ENCODE assay signal across 20 mouse cellular contexts in genomic region chr9:122614579-122615252, GRCm38 (mm10).
DNase-seq lines count a peak whose midpoint lies in the region; ATAC-seq lines count a peak whose summit lies in the region.
"Had no signal": no experiment of that assay in that cellular context is flagged by ENCODE, and none has a peak within 500 bp of the region (broad histone marks: within the 10 kb centered on the region; RNA-seq: fewer than 3 reads in every experiment).

No protein-coding gene starts in this region.

- DNase-seq in embryonic facial prominence, embryonic 11.5 days (ENCODE audit: low spot score): no peak
- no peak for DNase-seq in embryonic facial prominence, embryonic 10.5 days (ENCODE audit: low spot score)
- no peak for DNase-seq in midbrain, embryonic 10.5 days (ENCODE audit: low spot score)
- DNase-seq in ZHBTc4 (ENCODE audit: low read depth, low spot score): peak; percentile 10
- DNase-seq in adrenal gland, adult 18-20 months (ENCODE audit: low spot score in 2 of 2): no peak
- no peak for DNase-seq in frontal cortex, postnatal 25 days (ENCODE audit: low spot score in 2 of 2)
- DNase-seq: kidney, adult 11 months; right cerebral cortex, adult 18-20 months had no signal

- H3K4me2 ChIP-seq in embryonic facial prominence, embryonic 11.5 days (ENCODE audit: low read depth, low read length): no peak overlapping the region
- no peak overlapping the region for H3K4me2 ChIP-seq in midbrain, embryonic 13.5 days (replicated peaks)
- no peak overlapping the region for H3K4me2 ChIP-seq in limb, embryonic 15.5 days
- H3K4me2 ChIP-seq: embryonic facial prominence, embryonic 15.5 days; heart, embryonic 13.5 days; hindbrain, embryonic 15.5 days; liver, embryonic 12.5 days; neural tube, embryonic 12.5 days had no signal

- ATAC-seq in embryonic facial prominence, embryonic 11.5 days (replicated peaks; ENCODE audit: insufficient number of reproducible peaks, low FRiP score, low TSS enrichment, low read depth): 0 out of 2 replicates have a peak, but pooled peaks have one; percentile 18
- peak; percentile 50; the same call in 1 of the 2 replicates for ATAC-seq in midbrain, embryonic 13.5 days
- ATAC-seq in limb, embryonic 15.5 days (ENCODE audit: insufficient number of reproducible peaks, low FRiP score, low TSS enrichment, low read depth): peak; percentile 49; the same call in 1 of the 2 replicates
- ATAC-seq: forebrain, embryonic 16.5 days; inflammation-experienced regulatory T-cells, adult 6 months; liver, postnatal 0 days had no signal

- no peak overlapping the region for H3K27ac ChIP-seq in embryonic facial prominence, embryonic 11.5 days (replicated peaks; ENCODE audit: low read depth, low read length)
- no peak overlapping the region for H3K27ac ChIP-seq in embryonic facial prominence, embryonic 10.5 days (replicated peaks)
- no peak overlapping the region for H3K27ac ChIP-seq in midbrain, embryonic 13.5 days
- no peak overlapping the region for H3K27ac ChIP-seq in midbrain, embryonic 10.5 days (replicated peaks)
- no peak overlapping the region for H3K27ac ChIP-seq in limb, embryonic 15.5 days
- H3K27ac ChIP-seq: embryonic facial prominence, embryonic 15.5 days; heart, adult 2 months; heart, embryonic 13.5 days; hindbrain, embryonic 15.5 days; liver, embryonic 12.5 days; neural tube, embryonic 12.5 days had no signal

- no peak overlapping the region for H3K9ac ChIP-seq in embryonic facial prominence, embryonic 11.5 days (replicated peaks; ENCODE audit: low read length)
- H3K9ac ChIP-seq in midbrain, embryonic 13.5 days (replicated peaks): no peak overlapping the region
- no peak overlapping the region for H3K9ac ChIP-seq in limb, embryonic 15.5 days
- H3K9ac ChIP-seq: embryonic facial prominence, embryonic 15.5 days; heart, embryonic 13.5 days; hindbrain, embryonic 15.5 days; liver, embryonic 12.5 days; liver, postnatal 0 days; neural tube, embryonic 12.5 days had no signal

- H3K4me3 ChIP-seq in embryonic facial prominence, embryonic 11.5 days (ENCODE audit: low read depth, low read length): no peak overlapping the region
- H3K4me3 ChIP-seq in embryonic facial prominence, embryonic 10.5 days: no peak overlapping the region
- H3K4me3 ChIP-seq in midbrain, embryonic 13.5 days (replicated peaks): no peak overlapping the region
- H3K4me3 ChIP-seq in midbrain, embryonic 10.5 days: no peak overlapping the region
- H3K4me3 ChIP-seq in limb, embryonic 15.5 days: no peak overlapping the region
- H3K4me3 ChIP-seq: embryonic facial prominence, embryonic 15.5 days; heart, adult 2 months; heart, embryonic 13.5 days; hindbrain, embryonic 15.5 days; liver, embryonic 12.5 days; myocyte; neural tube, embryonic 12.5 days had no signal

- H3K9me3 ChIP-seq in embryonic facial prominence, embryonic 11.5 days (replicated peaks; ENCODE audit: control insufficient read depth, low read length): no peaks in the 10 kb centered on the region
- no peaks in the 10 kb centered on the region for H3K9me3 ChIP-seq in embryonic facial prominence, embryonic 10.5 days
- H3K9me3 ChIP-seq in midbrain, embryonic 13.5 days: no peaks in the 10 kb centered on the region
- H3K9me3 ChIP-seq in midbrain, embryonic 10.5 days (replicated peaks): no peaks in the 10 kb centered on the region
- no peaks in the 10 kb centered on the region for H3K9me3 ChIP-seq in limb, embryonic 15.5 days
- H3K9me3 ChIP-seq: embryonic facial prominence, embryonic 15.5 days; heart, embryonic 13.5 days; hindbrain, embryonic 15.5 days; liver, embryonic 12.5 days; neural tube, embryonic 12.5 days had no signal

- H3K36me3 ChIP-seq in embryonic facial prominence, embryonic 11.5 days (replicated peaks; ENCODE audit: control insufficient read depth, insufficient read depth, low read depth, low read length): no peaks in the 10 kb centered on the region
- no peaks in the 10 kb centered on the region for H3K36me3 ChIP-seq in embryonic facial prominence, embryonic 10.5 days (replicated peaks)
- no peaks in the 10 kb centered on the region for H3K36me3 ChIP-seq in midbrain, embryonic 13.5 days
- H3K36me3 ChIP-seq in midbrain, embryonic 10.5 days: no peaks in the 10 kb centered on the region
- H3K36me3 ChIP-seq in limb, embryonic 15.5 days: no peaks in the 10 kb centered on the region
- H3K36me3 ChIP-seq: embryonic facial prominence, embryonic 15.5 days; heart, embryonic 13.5 days; hindbrain, embryonic 15.5 days; liver, embryonic 12.5 days; neural tube, embryonic 12.5 days had no signal

- H3K4me1 ChIP-seq in embryonic facial prominence, embryonic 11.5 days (ENCODE audit: control insufficient read depth, insufficient read depth, low read length): no peaks in the 10 kb centered on the region
- peaks cover 9% of the 10 kb centered on the region; the same call in 1 of the 2 replicates for H3K4me1 ChIP-seq in embryonic facial prominence, embryonic 10.5 days
- peaks cover 10% of the 10 kb centered on the region for H3K4me1 ChIP-seq in midbrain, embryonic 13.5 days (replicated peaks)
- peaks cover 21% of the 10 kb centered on the region for H3K4me1 ChIP-seq in midbrain, embryonic 10.5 days
- H3K4me1 ChIP-seq in limb, embryonic 15.5 days: peaks cover 4% of the 10 kb centered on the region; the same call in 1 of the 2 replicates
- H3K4me1 ChIP-seq: hindbrain, embryonic 15.5 days; liver, embryonic 12.5 days; neural tube, embryonic 12.5 days had no signal

- no peaks in the 10 kb centered on the region for H3K27me3 ChIP-seq in embryonic facial prominence, embryonic 11.5 days (ENCODE audit: control insufficient read depth, insufficient read depth, low read length)
- no peaks in the 10 kb centered on the region for H3K27me3 ChIP-seq in embryonic facial prominence, embryonic 10.5 days (replicated peaks; ENCODE audit: low read depth, poor library complexity, severe bottlenecking)
- H3K27me3 ChIP-seq in midbrain, embryonic 13.5 days: peaks cover 8% of the 10 kb centered on the region; the same call in 1 of the 2 replicates
- no peaks in the 10 kb centered on the region for H3K27me3 ChIP-seq in midbrain, embryonic 10.5 days (ENCODE audit: low read depth, poor library complexity, severe bottlenecking)
- no peaks in the 10 kb centered on the region for H3K27me3 ChIP-seq in limb, embryonic 15.5 days
- H3K27me3 ChIP-seq: embryonic facial prominence, embryonic 15.5 days; hindbrain, embryonic 15.5 days; liver, embryonic 12.5 days; neural tube, embryonic 12.5 days had no signal

- 21% methylated on average over 5 of the region's 5 CpGs for WGBS in embryonic facial prominence, embryonic 11.5 days
- WGBS in embryonic facial prominence, embryonic 10.5 days: 18% methylated on average over 5 of the region's 5 CpGs
- 14% methylated on average over 5 of the region's 5 CpGs for WGBS in midbrain, embryonic 13.5 days
- WGBS in midbrain, embryonic 10.5 days: 15% methylated on average over 5 of the region's 5 CpGs
- WGBS in limb, embryonic 15.5 days: 18% methylated on average over 5 of the region's 5 CpGs
